Mouse (Mus musculus) neural tube, embryonic 13.5 days (tissue): ENCODE data around the gene Mylk2. TPM values are rescaled to one million over a fixed set of nuclear protein-coding genes. Genes with fewer than 3 reads are reported as not detected.

Source experiments
- ATAC-seq: fragments of 200-750 bp; cut with Nextera tagmentation; 2 replicates; pipeline ENCODE4 v1.8.0; 2017; ENCODE audit warnings: low read depth, mild to moderate bottlenecking, moderate TSS enrichment, moderate library complexity
- H3K27ac ChIP-seq: fragments of 300-500 bp; sonication (generic); replicated peaks from 2 replicates; pipeline ENCODE4 v1.5.1; 2015; ENCODE audit warnings: moderate library complexity, mild to moderate bottlenecking, inconsistent platforms
- H3K27me3 ChIP-seq: fragments of 300-500 bp; sonication (generic); 2 replicates; pipeline ENCODE4 v1.6.1; 2015; ENCODE audit warnings: mild to moderate bottlenecking, inconsistent platforms
- H3K36me3 ChIP-seq: fragments of 300-500 bp; sonication (generic); 2 replicates; pipeline ENCODE4 v1.6.1; 2015; ENCODE audit warnings: mild to moderate bottlenecking, inconsistent platforms
- H3K4me1 ChIP-seq: fragments of 300-500 bp; sonication (generic); replicated peaks from 2 replicates; pipeline ENCODE4 v1.6.1; 2015; ENCODE audit warnings: inconsistent platforms
- H3K4me2 ChIP-seq: fragments of 300-500 bp; sonication (generic); 2 replicates; pipeline ENCODE4 v1.6.1; 2015; ENCODE audit warnings: inconsistent platforms, mild to moderate bottlenecking, moderate library complexity
- H3K4me3 ChIP-seq: fragments of 300-500 bp; sonication (generic); 2 replicates; pipeline ENCODE4 v1.5.1; 2015; ENCODE audit warnings: mild to moderate bottlenecking, inconsistent platforms
- H3K9ac ChIP-seq: fragments of 300-500 bp; sonication (generic); 2 replicates; pipeline ENCODE4 v1.6.1; 2015; ENCODE audit warnings: moderate library complexity, mild to moderate bottlenecking, inconsistent platforms
- H3K9me3 ChIP-seq: fragments of 300-500 bp; sonication (generic); 2 replicates; pipeline ENCODE4 v1.6.1; 2016; ENCODE audit warnings: inconsistent platforms
- WGBS: fragments of 180-500 bp; shearing (Covaris S2); methylation state at CpG from one replicate; pipeline ENCODE4 v1.1.7; 2015; 5-methylcytosine and 5-hydroxymethylcytosine counted together
- microRNA-seq: library from miRNA; unstranded; fragments of <30 nt; microRNA quantifications from one replicate; pipeline ENCODE4, GENCODE M21; 2016
- polyA plus RNA-seq: library from polyadenylated mRNA; unstranded; fragments of >200 nt; fragmentation: Nextera tagmentation; extraction: Ambion mirVana; gene quantifications from 2 replicates; pipeline ENCODE4 v1.2.1, GENCODE M21; 2015

The Mylk2 gene
- polyA plus RNA-seq, 1 experiment from 2014 or later: not detected

DNA sequence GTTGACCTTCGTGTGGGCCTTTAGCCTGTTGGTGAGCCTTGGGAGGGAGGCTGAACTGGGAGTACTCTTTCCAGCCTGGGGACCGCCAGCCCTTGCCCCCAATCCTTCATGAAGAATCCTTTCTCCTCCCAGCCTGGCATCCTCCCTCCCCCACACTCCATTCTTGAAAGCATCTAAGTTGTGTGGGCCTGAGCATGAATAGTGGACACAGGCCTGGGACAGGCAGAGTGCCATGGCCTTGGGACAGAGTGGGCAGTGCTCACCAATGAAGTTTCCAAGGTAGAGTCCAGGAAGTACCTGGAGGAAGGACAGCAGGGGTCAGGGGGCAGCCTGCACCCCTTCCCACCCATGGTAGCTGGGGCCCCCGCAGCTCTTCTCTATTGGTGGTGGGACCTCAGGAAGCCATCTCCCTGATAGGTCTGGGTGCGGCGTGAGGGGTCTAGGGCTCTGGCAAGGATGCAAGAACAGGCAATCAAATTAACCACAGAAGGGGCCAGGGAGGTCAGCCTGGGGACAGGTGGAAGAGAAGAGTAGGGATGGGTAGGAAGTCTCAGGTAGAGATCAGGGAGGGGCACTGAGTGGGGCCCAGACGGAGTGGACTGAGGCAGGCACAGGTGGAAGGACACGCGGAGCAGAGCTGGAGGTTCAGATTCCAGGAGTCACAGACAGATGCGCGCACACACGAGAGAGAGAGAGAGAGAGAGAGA lies 39.4 kb downstream of the Mylk2 start:
- Histone ChIP-seq H3K9me3 (no peaks in the 10 kb centered on the region), H3K27me3 (peaks cover 62% of the 10 kb centered on the region), H3K4me2 (peak overlapping the region; percentile 75), H3K4me3 (peak overlapping the region; percentile 66), H3K27ac (no peak overlapping the region), H3K4me1 (peaks cover 20% of the 10 kb centered on the region), H3K9ac (peak overlapping the region; percentile 83), H3K36me3 (no peaks in the 10 kb centered on the region)
- WGBS: 38% methylated on average over 11 of the region's 11 CpGs
- peak; percentile 41; the same call in 1 of the 2 replicates for ATAC-seq

DNA sequence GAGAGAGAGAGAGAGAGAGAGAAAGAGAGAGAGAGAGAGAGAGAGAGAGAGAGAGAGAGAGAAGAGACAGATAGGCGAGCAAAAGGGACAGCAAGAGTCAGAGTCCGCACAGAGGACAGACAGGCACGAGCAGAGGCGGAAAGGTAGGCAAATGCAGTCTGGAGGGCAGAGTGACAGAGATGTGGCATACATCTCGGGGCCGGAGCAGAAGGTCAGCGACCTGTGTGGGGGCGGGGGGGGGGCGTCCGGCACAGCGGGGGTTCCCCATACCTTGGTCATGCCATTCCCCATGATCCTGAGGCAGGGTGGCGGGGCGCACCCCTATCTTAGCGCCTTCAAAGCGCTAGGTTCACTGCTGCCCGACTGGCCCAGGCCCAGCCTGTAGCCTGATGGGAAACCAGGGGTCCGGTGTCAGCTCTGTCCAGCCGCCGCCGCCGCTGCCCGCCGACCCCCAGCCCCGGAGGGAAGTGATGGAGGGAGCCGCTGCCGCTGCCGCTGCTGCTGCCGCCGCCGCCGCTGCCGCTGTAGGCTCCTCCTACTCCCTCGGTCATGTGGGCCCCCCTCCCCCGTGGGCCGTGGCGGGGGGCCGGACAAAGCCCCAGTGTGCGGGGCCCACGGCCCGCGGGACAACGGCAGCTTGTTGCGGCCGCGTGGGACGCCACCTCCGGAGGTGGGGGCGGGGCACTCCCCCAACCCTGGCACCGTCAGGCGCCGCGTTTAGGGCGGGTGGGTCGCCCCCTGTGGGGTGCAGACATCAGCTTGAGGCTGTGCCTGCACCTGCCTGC lies 40.1 kb downstream of the Mylk2 start, which contains the start of gene Dusp15:
Gene Dusp15 (minus strand): TSS at position 634 of the 785 bp plus-strand sequence.
- WGBS: 2% methylated on average over 48 of the region's 54 CpGs

DNA sequence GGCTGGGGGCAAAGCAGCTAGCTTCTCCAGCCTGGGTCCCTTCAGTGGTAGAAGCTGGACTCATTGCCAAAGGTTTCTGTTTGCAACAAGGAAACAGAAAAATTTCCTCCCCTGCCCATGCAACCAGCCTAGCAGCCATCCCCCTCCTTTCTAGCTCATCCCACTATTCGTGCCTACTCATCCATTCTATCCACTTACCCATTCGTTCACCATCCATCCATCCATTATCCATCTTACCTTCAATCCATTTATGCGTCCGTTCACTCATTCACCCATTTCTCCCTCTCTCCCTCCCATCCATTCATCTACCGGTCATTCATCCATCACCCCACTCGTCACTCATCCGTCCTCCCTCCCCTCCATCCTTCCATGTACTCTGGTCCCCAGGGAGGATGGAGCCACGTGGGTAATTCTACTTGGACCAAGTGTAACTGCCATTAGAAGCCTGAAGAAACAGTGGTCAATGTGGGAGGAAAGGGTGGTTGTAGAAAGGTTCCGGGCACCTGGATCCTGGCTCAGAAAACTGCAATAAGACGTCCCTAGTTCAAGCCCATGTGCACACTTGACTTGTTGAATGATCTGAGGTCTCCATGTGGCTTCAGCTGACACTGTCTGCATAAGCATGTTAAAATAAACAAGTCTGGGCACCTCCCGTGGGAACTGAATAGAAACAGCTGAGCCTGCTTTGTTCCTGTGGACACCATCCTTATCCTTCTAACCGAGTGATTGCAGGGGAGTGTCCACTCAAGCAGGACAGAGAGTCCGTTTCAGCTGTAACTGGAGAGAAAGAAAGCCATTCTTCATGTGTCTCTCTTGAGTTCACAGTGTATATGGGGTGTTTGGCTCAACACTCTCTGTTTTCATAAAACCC lies 40.9 kb downstream of the Mylk2 start:
- Histone ChIP-seq H3K9me3 (no peaks in the 10 kb centered on the region), H3K9ac (peak overlapping the region; percentile 83), H3K27ac (peak overlapping the region; percentile 82), H3K4me3 (peak overlapping the region; percentile 66), H3K4me1 (peaks cover 20% of the 10 kb centered on the region), H3K27me3 (peaks cover 46% of the 10 kb centered on the region), H3K36me3 (no peaks in the 10 kb centered on the region), H3K4me2 (peak overlapping the region; percentile 75)
- ATAC-seq: peak; percentile 64
- 10% methylated on average over 13 of the region's 13 CpGs for WGBS

More for the DNA sequence above, 40.1 kb downstream of the Mylk2 start, which contains the start of gene Dusp15:
- Histone ChIP-seq H3K36me3 (no peaks in the 10 kb centered on the region), H3K4me2 (peak within 1 kb of the TSS; percentile 75), H3K9ac (peak within 1 kb of the TSS; percentile 83), H3K4me1 (peaks cover 20% of the 10 kb centered on the region), H3K27ac (peak within 1 kb of the TSS; percentile 82), H3K4me3 (peak within 1 kb of the TSS; percentile 66), H3K9me3 (no peaks in the 10 kb centered on the region), H3K27me3 (peaks cover 54% of the 10 kb centered on the region)
- peak; percentile 86 for ATAC-seq

DNA sequence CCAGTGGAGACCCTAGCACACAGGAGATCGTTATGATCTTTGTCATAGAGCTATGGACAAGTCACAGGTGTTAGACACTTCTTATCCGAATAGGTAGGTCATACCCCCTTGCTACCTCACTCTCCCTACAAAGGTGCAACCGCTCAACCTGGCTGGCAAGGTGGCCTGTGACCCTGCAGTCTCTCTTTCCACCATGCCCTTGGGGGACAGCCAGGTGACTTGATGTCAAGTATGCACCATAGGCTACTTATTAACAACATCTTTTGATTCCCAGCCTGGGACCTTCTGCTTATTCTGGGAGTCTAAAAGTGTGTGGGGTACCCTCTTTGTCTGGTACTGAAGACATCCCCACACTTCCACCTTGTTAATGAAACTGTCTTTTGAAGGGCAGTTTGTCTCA lies 47.0 kb downstream of the Mylk2 start:
- Histone ChIP-seq H3K27ac (no peak overlapping the region), H3K36me3 (no peaks in the 10 kb centered on the region), H3K27me3 (peaks cover 7% of the 10 kb centered on the region; the same call in 1 of the 2 replicates), H3K9me3 (no peaks in the 10 kb centered on the region), H3K4me3 (no peak overlapping the region), H3K9ac (no peak overlapping the region), H3K4me1 (no peaks in the 10 kb centered on the region; the same call in 1 of the 2 replicates), H3K4me2 (no peak overlapping the region)
- WGBS: 86% methylated on average over 3 of the region's 3 CpGs
- no peak for ATAC-seq

GRCm38 (mm10) chr2:152962091-152962793 lies 51.1 kb downstream of the Mylk2 start, which contains the start of gene Ttll9:
TSS of gene Ttll9 (plus strand) at chr2:152962485.
- Histone ChIP-seq H3K36me3 (no peaks in the 10 kb centered on the region), H3K27ac (no peak within 1 kb of the TSS), H3K27me3 (peaks cover 5% of the 10 kb centered on the region; the same call in 1 of the 2 replicates), H3K9me3 (no peaks in the 10 kb centered on the region), H3K4me3 (peak within 1 kb of the TSS; percentile 47), H3K9ac (peak within 1 kb of the TSS; percentile 66), H3K4me2 (peak within 1 kb of the TSS; percentile 62), H3K4me1 (no peaks in the 10 kb centered on the region; the same call in 1 of the 2 replicates)
- ATAC-seq: peak; percentile 95
- WGBS: 2% methylated on average over 34 of the region's 34 CpGs

DNA sequence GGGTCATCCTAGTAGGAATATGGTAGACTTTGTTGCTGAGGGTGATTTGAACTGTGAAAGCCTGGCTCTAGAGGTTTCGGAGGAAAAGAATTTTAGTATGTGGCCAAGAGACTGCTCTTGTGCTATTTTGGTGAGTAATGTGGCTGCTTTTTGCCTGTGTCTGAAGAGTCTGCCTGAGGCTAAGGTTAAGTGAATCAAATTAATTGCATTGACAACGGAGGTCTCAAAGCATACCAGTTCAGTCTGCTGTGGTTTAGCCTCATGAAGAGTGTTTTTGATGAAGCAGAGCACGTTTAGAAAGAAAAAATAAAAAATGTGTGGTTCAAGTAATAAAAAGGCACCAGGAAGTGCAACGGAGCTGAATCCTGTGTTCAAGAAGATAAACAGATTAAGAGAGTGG lies 54.4 kb downstream of the Mylk2 start:
- H3K4me3 ChIP-seq: no peak overlapping the region
- no peaks in the 10 kb centered on the region for H3K9me3 ChIP-seq
- no peak overlapping the region for H3K27ac ChIP-seq
- no peak for ATAC-seq
- no peaks in the 10 kb centered on the region for H3K36me3 ChIP-seq
- no peak overlapping the region for H3K4me2 ChIP-seq
- no peaks in the 10 kb centered on the region; the same call in 1 of the 2 replicates for H3K4me1 ChIP-seq
- 70% methylated on average over 4 of the region's 4 CpGs for WGBS
- no peaks in the 10 kb centered on the region; the same call in 1 of the 2 replicates for H3K27me3 ChIP-seq
- no peak overlapping the region for H3K9ac ChIP-seq

Small RNAs within 50 kb of the gene (microRNA-seq; reads per million reads assigned to microRNA genes)
- 1.0 reads per million for gene Mir5622

Other genes starting within 250 kb of the Mylk2 start
- gene H13, start 241.9 kb upstream of the Mylk2 start, polyA plus RNA-seq: 149 and 155 TPM in 2 replicates
- 45.5 TPM in 2 replicates for gene Mcts2, start 224.3 kb upstream of the Mylk2 start, polyA plus RNA-seq
- 63.6 and 68.2 TPM in 2 replicates for gene Id1, start 175.1 kb upstream of the Mylk2 start, polyA plus RNA-seq
- 4.5 and 4.7 TPM in 2 replicates for gene Cox4i2, start 157.2 kb upstream of the Mylk2 start, polyA plus RNA-seq
- 151 and 153 TPM in 2 replicates for gene Bcl2l1, start 79.6 kb upstream of the Mylk2 start, polyA plus RNA-seq
- gene Tpx2, start 63.4 kb upstream of the Mylk2 start, polyA plus RNA-seq: 15.1 and 21.3 TPM in 2 replicates
- 3.5 and 3.6 TPM in 2 replicates for gene Foxs1, start 21.9 kb downstream of the Mylk2 start, polyA plus RNA-seq
- gene Dusp15, start 40.3 kb downstream of the Mylk2 start, polyA plus RNA-seq: 7.8 and 9.9 TPM in 2 replicates
- 4.3 and 4.9 TPM in 2 replicates for gene Ttll9, start 51.1 kb downstream of the Mylk2 start, polyA plus RNA-seq
- gene Pdrg1, start 104.1 kb downstream of the Mylk2 start, polyA plus RNA-seq: 192 and 206 TPM in 2 replicates
- gene Xkr7, start 120.5 kb downstream of the Mylk2 start, polyA plus RNA-seq: 1.5 and 2.3 TPM in 2 replicates
- gene Ccm2l, start 154.6 kb downstream of the Mylk2 start, polyA plus RNA-seq: 2.4 and 3.4 TPM in 2 replicates
- gene Hck, start 197.1 kb downstream of the Mylk2 start, polyA plus RNA-seq: 2.3 and 3.1 TPM in 2 replicates
- 69.7 and 81.7 TPM in 2 replicates for gene Tm9sf4, start 250.0 kb downstream of the Mylk2 start, polyA plus RNA-seq